Mouse (Mus musculus) erythroblast, embryonic 14.5 days (primary cell): ENCODE results near the gene Tcp10c.
"Not testable (repeated sequence)": the region's sequence is repeated elsewhere in the genome, so short reads cannot be mapped to it uniquely, and the experiment has no call there.

Experiments used
- GATA1 ChIP-seq: IDR thresholded peaks from 2 replicates; pipeline ENCODE4 v1.6.1; 2012; ENCODE audit warnings: low read length, inconsistent platforms, mixed read lengths
- TAL1 ChIP-seq: IDR thresholded peaks from 3 replicates; pipeline ENCODE4 v1.6.1; 2012; ENCODE audit warnings: low read length, inconsistent platforms, mixed read lengths

DNA sequence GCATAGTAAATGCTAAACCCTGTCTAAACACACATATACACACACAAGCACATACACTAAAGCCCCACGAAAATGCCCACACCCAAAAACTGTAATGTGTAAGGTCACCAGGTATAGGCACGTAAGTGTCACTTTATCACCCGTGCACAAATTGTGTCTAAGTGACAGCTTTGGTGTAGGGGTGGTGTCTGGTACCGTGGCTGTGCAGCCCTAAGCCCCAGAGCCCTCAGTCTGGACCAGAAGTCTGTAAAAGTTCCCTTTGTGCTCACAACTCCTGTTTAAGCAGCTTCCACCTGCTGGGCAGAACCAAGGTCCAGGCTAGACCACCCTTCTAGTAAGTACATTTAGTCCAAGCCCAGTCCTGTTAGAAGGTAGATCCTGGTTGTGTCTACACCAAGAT is 24.4 kb upstream of the Tcp10c start:
- not testable (repeated sequence) for TF ChIP-seq GATA1, TAL1
